Mouse (Mus musculus): ENCODE measurements around the gene Mtfp1.

The Mtfp1 gene

GRCm38 (mm10) chr11:4095171-4096053, at the start of gene Mtfp1:
Gene Mtfp1, minus strand, starts transcription at chr11:4095445.
- Histone ChIP-seq H3K27me3 (ENCODE audit: insufficient read depth, low read length) (no peaks in the 10 kb centered on the region), H3K36me3 (ENCODE audit: insufficient read depth, low read length) (peaks cover 49% of the 10 kb centered on the region), H3K4me1 (replicated peaks; ENCODE audit: low read depth, low read length) (peaks cover 55% of the 10 kb centered on the region), H3K9me3 (ENCODE audit: low read length) (peaks cover 8% of the 10 kb centered on the region), H3K4me3 (replicated peaks; ENCODE audit: low read length) (peak within 1 kb of the TSS; percentile 86)
- TF ChIP-seq POU5F1 (IDR thresholded peaks at IDR 0.05; ENCODE audit: borderline replicate concordance, low read length) = no peak
- no peak for TF ChIP-seq NANOG (IDR thresholded peaks at IDR 0.05; ENCODE audit: borderline replicate concordance, low read length)
- TF ChIP-seq CTCF (conservative IDR thresholded peaks at IDR 0.05; ENCODE audit: low read length) = no peak

GRCm38 (mm10) chr11:4143281-4144062, 48.2 kb upstream of the Mtfp1 start:
- H3K9me3 ChIP-seq (ENCODE audit: low read length) = no peaks in the 10 kb centered on the region
- H3K4me3 ChIP-seq (replicated peaks; ENCODE audit: low read length) = peak overlapping the region; percentile 64
- no peak for TF ChIP-seq POU5F1 (IDR thresholded peaks at IDR 0.05; ENCODE audit: borderline replicate concordance, low read length)
- TF ChIP-seq NANOG (IDR thresholded peaks at IDR 0.05; ENCODE audit: borderline replicate concordance, low read length) = no peak
- TF ChIP-seq CTCF (conservative IDR thresholded peaks at IDR 0.05; ENCODE audit: low read length) = no peak
- peaks cover 39% of the 10 kb centered on the region for H3K4me1 ChIP-seq (replicated peaks; ENCODE audit: low read depth, low read length)
- no peaks in the 10 kb centered on the region for H3K27me3 ChIP-seq (ENCODE audit: insufficient read depth, low read length)
- H3K36me3 ChIP-seq (ENCODE audit: insufficient read depth, low read length) = peaks cover 35% of the 10 kb centered on the region

- no peaks in the 10 kb centered on the region for H3K9me3 ChIP-seq (ENCODE audit: low read length)
- TF ChIP-seq POU5F1 (IDR thresholded peaks at IDR 0.05; ENCODE audit: borderline replicate concordance, low read length) (no peak), NANOG (IDR thresholded peaks at IDR 0.05; ENCODE audit: borderline replicate concordance, low read length) (no peak), CTCF (conservative IDR thresholded peaks at IDR 0.05; ENCODE audit: low read length) (no peak)
- H3K27me3 ChIP-seq (ENCODE audit: insufficient read depth, low read length) = no peaks in the 10 kb centered on the region
- peaks cover 39% of the 10 kb centered on the region for H3K4me1 ChIP-seq (replicated peaks; ENCODE audit: low read depth, low read length)
- H3K4me3 ChIP-seq (replicated peaks; ENCODE audit: low read length) = no peak overlapping the region
- peaks cover 46% of the 10 kb centered on the region for H3K36me3 ChIP-seq (ENCODE audit: insufficient read depth, low read length)
These were observed 47.1 kb upstream of the Mtfp1 start for GRCm38 (mm10) chr11:4142352-4142751.

- Histone ChIP-seq H3K4me3 (replicated peaks; ENCODE audit: low read length) (no peak overlapping the region), H3K9me3 (ENCODE audit: low read length) (no peaks in the 10 kb centered on the region), H3K27me3 (ENCODE audit: insufficient read depth, low read length) (0 out of 2 replicates have a peak, but pooled peaks cover 1% of the 10 kb centered on the region), H3K36me3 (ENCODE audit: insufficient read depth, low read length) (peaks cover 54% of the 10 kb centered on the region), H3K4me1 (replicated peaks; ENCODE audit: low read depth, low read length) (peaks cover 32% of the 10 kb centered on the region)
- TF ChIP-seq CTCF (conservative IDR thresholded peaks at IDR 0.05; ENCODE audit: low read length) (no peak), NANOG (IDR thresholded peaks at IDR 0.05; ENCODE audit: borderline replicate concordance, low read length) (no peak), POU5F1 (IDR thresholded peaks at IDR 0.05; ENCODE audit: borderline replicate concordance, low read length) (no peak)
These were observed 46.3 kb upstream of the Mtfp1 start for GRCm38 (mm10) chr11:4141505-4141904.

GRCm38 (mm10) chr11:4138964-4139363, 43.7 kb upstream of the Mtfp1 start:
- Histone ChIP-seq H3K4me3 (replicated peaks; ENCODE audit: low read length) (no peak overlapping the region), H3K36me3 (ENCODE audit: insufficient read depth, low read length) (peaks cover 56% of the 10 kb centered on the region), H3K9me3 (ENCODE audit: low read length) (no peaks in the 10 kb centered on the region), H3K27me3 (ENCODE audit: insufficient read depth, low read length) (peaks cover 11% of the 10 kb centered on the region), H3K4me1 (replicated peaks; ENCODE audit: low read depth, low read length) (peaks cover 29% of the 10 kb centered on the region)
- TF ChIP-seq NANOG (IDR thresholded peaks at IDR 0.05; ENCODE audit: borderline replicate concordance, low read length) (no peak), CTCF (conservative IDR thresholded peaks at IDR 0.05; ENCODE audit: low read length) (no peak), POU5F1 (IDR thresholded peaks at IDR 0.05; ENCODE audit: borderline replicate concordance, low read length) (no peak)

- H3K27me3 ChIP-seq (ENCODE audit: insufficient read depth, low read length) = peaks cover 24% of the 10 kb centered on the region
- no peak for TF ChIP-seq NANOG (IDR thresholded peaks at IDR 0.05; ENCODE audit: borderline replicate concordance, low read length)
- peak; percentile 46 for TF ChIP-seq CTCF (conservative IDR thresholded peaks at IDR 0.05; ENCODE audit: low read length)
These were observed 40.0 kb upstream of the Mtfp1 start, which contains the start of gene Rnf215 for GRCm38 (mm10) chr11:4134986-4135935. Gene Rnf215, plus strand, starts transcription at chr11:4135202.

GRCm38 (mm10) chr11:4134400-4134799, 39.2 kb upstream of the Mtfp1 start:
- Histone ChIP-seq H3K4me3 (replicated peaks; ENCODE audit: low read length) (peak overlapping the region; percentile 92), H3K4me1 (replicated peaks; ENCODE audit: low read depth, low read length) (peaks cover 35% of the 10 kb centered on the region), H3K36me3 (ENCODE audit: insufficient read depth, low read length) (peaks cover 23% of the 10 kb centered on the region), H3K9me3 (ENCODE audit: low read length) (no peaks in the 10 kb centered on the region), H3K27me3 (ENCODE audit: insufficient read depth, low read length) (peaks cover 27% of the 10 kb centered on the region)
- TF ChIP-seq CTCF (conservative IDR thresholded peaks at IDR 0.05; ENCODE audit: low read length) = no peak
- no peak for TF ChIP-seq POU5F1 (IDR thresholded peaks at IDR 0.05; ENCODE audit: borderline replicate concordance, low read length)
- TF ChIP-seq NANOG (IDR thresholded peaks at IDR 0.05; ENCODE audit: borderline replicate concordance, low read length) = no peak

More at GRCm38 (mm10) chr11:4134986-4135935, 40.0 kb upstream of the Mtfp1 start, which contains the start of gene Rnf215:
- H3K4me1 ChIP-seq (replicated peaks; ENCODE audit: low read depth, low read length) = peaks cover 35% of the 10 kb centered on the region
- no peaks in the 10 kb centered on the region for H3K9me3 ChIP-seq (ENCODE audit: low read length)
- H3K36me3 ChIP-seq (ENCODE audit: insufficient read depth, low read length) = peaks cover 30% of the 10 kb centered on the region
- H3K4me3 ChIP-seq (replicated peaks; ENCODE audit: low read length) = peak within 1 kb of the TSS; percentile 92

Measured in E14TG2a.4 (cell line).